Mouse (Mus musculus): ENCODE data around the gene Serinc5. TPM values are rescaled to one million over a fixed set of nuclear protein-coding genes. Genes with fewer than 3 reads are reported as not detected.

Gene Serinc5
- polyA plus RNA-seq (2016; fragmentation: Nextera tagmentation; extraction: Ambion mirVana), result 12.5 and 12.7 TPM in 2 replicates

GRCm38 (mm10) chr13:92610311-92611221 lies at the start of gene Serinc5:
Serinc5 (plus strand) TSS chr13:92611091.
- peak within 1 kb of the TSS; percentile 73 for H3K9ac ChIP-seq (replicated peaks)
- peak within 1 kb of the TSS; percentile 88 for H3K4me2 ChIP-seq (replicated peaks)
- peaks cover 7% of the 10 kb centered on the region; the same call in 1 of the 2 replicates for H3K27me3 ChIP-seq
- H3K4me3 ChIP-seq, result peak within 1 kb of the TSS; percentile 78
- WGBS, result under 1% methylated on average over 55 of the region's 55 CpGs
- ATAC-seq (ENCODE audit: low FRiP score, low read depth), result peak; percentile 99
- H3K9me3 ChIP-seq, result no peaks in the 10 kb centered on the region
- H3K27ac ChIP-seq (replicated peaks), result peak within 1 kb of the TSS; percentile 73
- H3K36me3 ChIP-seq, result no peaks in the 10 kb centered on the region
- H3K4me1 ChIP-seq, result peaks cover 14% of the 10 kb centered on the region

GRCm38 (mm10) chr13:92576072-92576471 lies 34.8 kb upstream of the Serinc5 start, which contains the start of gene Spz1:
Spz1 (minus strand) TSS chr13:92576172.
- H3K4me2 ChIP-seq (replicated peaks), result no peak within 1 kb of the TSS
- H3K27me3 ChIP-seq, result no peaks in the 10 kb centered on the region

GRCm38 (mm10) chr13:92576688-92577087 lies 34.2 kb upstream of the Serinc5 start:
- no peak for ATAC-seq (ENCODE audit: low FRiP score, low read depth)
- Histone ChIP-seq H3K27me3 (no peaks in the 10 kb centered on the region), H3K9me3 (no peaks in the 10 kb centered on the region), H3K9ac (replicated peaks) (no peak overlapping the region), H3K4me1 (peaks cover 3% of the 10 kb centered on the region), H3K4me2 (replicated peaks) (no peak overlapping the region), H3K27ac (replicated peaks) (no peak overlapping the region), H3K36me3 (no peaks in the 10 kb centered on the region), H3K4me3 (no peak overlapping the region)
- WGBS, result 46% methylated on average over 6 of the region's 6 CpGs

More at GRCm38 (mm10) chr13:92576072-92576471, 34.8 kb upstream of the Serinc5 start, which contains the start of gene Spz1:
- no peak within 1 kb of the TSS for H3K4me3 ChIP-seq
- H3K27ac ChIP-seq (replicated peaks), result no peak within 1 kb of the TSS
- H3K4me1 ChIP-seq, result peaks cover 3% of the 10 kb centered on the region
- ATAC-seq (ENCODE audit: low FRiP score, low read depth), result no peak
- H3K9me3 ChIP-seq, result no peaks in the 10 kb centered on the region
- H3K9ac ChIP-seq (replicated peaks), result no peak within 1 kb of the TSS
- H3K36me3 ChIP-seq, result no peaks in the 10 kb centered on the region

GRCm38 (mm10) chr13:92578210-92578609 lies 32.7 kb upstream of the Serinc5 start:
- Histone ChIP-seq H3K9me3 (no peaks in the 10 kb centered on the region), H3K36me3 (no peaks in the 10 kb centered on the region), H3K4me1 (peaks cover 3% of the 10 kb centered on the region), H3K27me3 (no peaks in the 10 kb centered on the region), H3K4me3 (no peak overlapping the region), H3K4me2 (replicated peaks) (no peak overlapping the region), H3K27ac (replicated peaks) (no peak overlapping the region), H3K9ac (replicated peaks) (no peak overlapping the region)
- ATAC-seq (ENCODE audit: low FRiP score, low read depth), result no peak
- WGBS, result 79% methylated on average over 4 of the region's 4 CpGs

GRCm38 (mm10) chr13:92580220-92581043 lies 30.5 kb upstream of the Serinc5 start:
- Histone ChIP-seq H3K27me3 (no peaks in the 10 kb centered on the region), H3K27ac (replicated peaks) (no peak overlapping the region), H3K4me1 (peaks cover 3% of the 10 kb centered on the region), H3K4me2 (replicated peaks) (no peak overlapping the region), H3K36me3 (no peaks in the 10 kb centered on the region), H3K9me3 (no peaks in the 10 kb centered on the region), H3K9ac (replicated peaks) (no peak overlapping the region), H3K4me3 (no peak overlapping the region)
- ATAC-seq (ENCODE audit: low FRiP score, low read depth), result 0 out of 2 replicates have a peak, but pooled peaks have one; percentile 44
- WGBS, result 31% methylated on average over 10 of the region's 10 CpGs

- H3K36me3 ChIP-seq, result no peaks in the 10 kb centered on the region
- 76% methylated on average over 8 of the region's 8 CpGs for WGBS
- H3K4me3 ChIP-seq, result no peak overlapping the region
- no peaks in the 10 kb centered on the region; the same call in 1 of the 2 replicates for H3K4me1 ChIP-seq
- H3K27ac ChIP-seq (replicated peaks), result no peak overlapping the region
- H3K9ac ChIP-seq (replicated peaks), result no peak overlapping the region
- H3K9me3 ChIP-seq, result no peaks in the 10 kb centered on the region
- no peaks in the 10 kb centered on the region for H3K27me3 ChIP-seq
- no peak overlapping the region for H3K4me2 ChIP-seq (replicated peaks)
- no peak for ATAC-seq (ENCODE audit: low FRiP score, low read depth)
Measured at GRCm38 (mm10) chr13:92584094-92584717, 26.7 kb upstream of the Serinc5 start.

GRCm38 (mm10) chr13:92588704-92589103 lies 22.2 kb upstream of the Serinc5 start:
- H3K4me2 ChIP-seq (replicated peaks), result no peak overlapping the region
- H3K4me1 ChIP-seq, result peaks cover 14% of the 10 kb centered on the region
- H3K27me3 ChIP-seq, result no peaks in the 10 kb centered on the region
- H3K4me3 ChIP-seq, result no peak overlapping the region
- no peak overlapping the region for H3K27ac ChIP-seq (replicated peaks)
- no peak for ATAC-seq (ENCODE audit: low FRiP score, low read depth)
- 74% methylated on average over 3 of the region's 3 CpGs for WGBS
- no peaks in the 10 kb centered on the region for H3K9me3 ChIP-seq
- no peak overlapping the region for H3K9ac ChIP-seq (replicated peaks)
- H3K36me3 ChIP-seq, result no peaks in the 10 kb centered on the region

GRCm38 (mm10) chr13:92589255-92589654 lies 21.6 kb upstream of the Serinc5 start:
- Histone ChIP-seq H3K9me3 (no peaks in the 10 kb centered on the region), H3K4me1 (peaks cover 19% of the 10 kb centered on the region), H3K27ac (replicated peaks) (no peak overlapping the region), H3K36me3 (no peaks in the 10 kb centered on the region), H3K9ac (replicated peaks) (no peak overlapping the region), H3K27me3 (no peaks in the 10 kb centered on the region), H3K4me2 (replicated peaks) (no peak overlapping the region), H3K4me3 (no peak overlapping the region)
- ATAC-seq (ENCODE audit: low FRiP score, low read depth), result no peak

- H3K9me3 ChIP-seq, result no peaks in the 10 kb centered on the region
- no peak overlapping the region for H3K9ac ChIP-seq (replicated peaks)
- no peak for ATAC-seq (ENCODE audit: low FRiP score, low read depth)
- H3K36me3 ChIP-seq, result no peaks in the 10 kb centered on the region
- H3K27ac ChIP-seq (replicated peaks), result no peak overlapping the region
- H3K4me2 ChIP-seq (replicated peaks), result no peak overlapping the region
- WGBS, result 63% methylated on average over 3 of the region's 3 CpGs
- H3K27me3 ChIP-seq, result no peaks in the 10 kb centered on the region
- H3K4me1 ChIP-seq, result peaks cover 27% of the 10 kb centered on the region
- no peak overlapping the region for H3K4me3 ChIP-seq
Measured at GRCm38 (mm10) chr13:92591225-92591624, 19.7 kb upstream of the Serinc5 start.

GRCm38 (mm10) chr13:92592268-92592785 lies 18.6 kb upstream of the Serinc5 start:
- Histone ChIP-seq H3K27ac (replicated peaks) (no peak overlapping the region), H3K4me2 (replicated peaks) (no peak overlapping the region), H3K9ac (replicated peaks) (no peak overlapping the region), H3K9me3 (no peaks in the 10 kb centered on the region), H3K4me1 (peaks cover 27% of the 10 kb centered on the region), H3K4me3 (no peak overlapping the region), H3K27me3 (no peaks in the 10 kb centered on the region), H3K36me3 (no peaks in the 10 kb centered on the region)
- 32% methylated on average over 5 of the region's 5 CpGs for WGBS
- ATAC-seq (ENCODE audit: low FRiP score, low read depth), result no peak

- H3K27ac ChIP-seq (replicated peaks), result no peak overlapping the region
- H3K4me3 ChIP-seq, result no peak overlapping the region
- ATAC-seq (ENCODE audit: low FRiP score, low read depth), result peak; percentile 47; the same call in 1 of the 2 replicates
- no peak overlapping the region for H3K4me2 ChIP-seq (replicated peaks)
- no peak overlapping the region for H3K9ac ChIP-seq (replicated peaks)
- WGBS, result 20% methylated on average over 12 of the region's 12 CpGs
- peaks cover 27% of the 10 kb centered on the region for H3K4me1 ChIP-seq
- H3K9me3 ChIP-seq, result no peaks in the 10 kb centered on the region
- no peaks in the 10 kb centered on the region for H3K27me3 ChIP-seq
- no peaks in the 10 kb centered on the region for H3K36me3 ChIP-seq
Measured at GRCm38 (mm10) chr13:92592786-92593635, 17.9 kb upstream of the Serinc5 start.
